Comparison of ENCODE assay signal across 11 mouse cellular contexts in genomic region chr17:12300127-12300675, GRCm38 (mm10). TPM values are rescaled to one million over a fixed set of nuclear protein-coding genes. Genes with fewer than 3 reads are reported as not detected.
DNase-seq lines count a peak whose midpoint lies in the region; ATAC-seq lines count a peak whose summit lies in the region.
"Had no signal": no experiment of that assay in that cellular context is flagged by ENCODE, and none has a peak within 500 bp of the region (broad histone marks: within the 10 kb centered on the region; RNA-seq: fewer than 3 reads in every experiment).

No protein-coding gene starts in this region.

- peaks cover 33% of the 10 kb centered on the region for H3K4me1 ChIP-seq in lung, embryonic 16.5 days (replicated peaks; ENCODE audit: control insufficient read depth, insufficient read depth, low read length)

- no peaks in the 10 kb centered on the region for H3K9me3 ChIP-seq in lung, embryonic 16.5 days (ENCODE audit: control insufficient read depth, low read length)
- H3K9me3 ChIP-seq: heart, embryonic 15.5 days; limb, embryonic 10.5 days had no signal

- no peak overlapping the region for H3K4me3 ChIP-seq in lung, embryonic 16.5 days (ENCODE audit: low read length)
- H3K4me3 ChIP-seq: heart, embryonic 15.5 days; limb, embryonic 10.5 days had no signal

- H3K27ac ChIP-seq in lung, embryonic 16.5 days (ENCODE audit: low read length), result peak overlapping the region; percentile 61
- H3K27ac ChIP-seq: heart, embryonic 15.5 days; limb, embryonic 10.5 days had no signal

- peak; percentile 44 for DNase-seq in cerebellum, adult 9-11 months
- DNase-seq in cerebellum, adult 8-10 months, result no peak
- DNase-seq in kidney, postnatal 14 days, result peak; percentile 48
- DNase-seq in kidney, postnatal 4 days, result no peak
- DNase-seq in adipocyte (ENCODE audit: low spot score), result peak; percentile 21
- no peak for DNase-seq in layer of hippocampus, adult 9-10 months (ENCODE audit: low spot score)
- no peak for DNase-seq in frontal cortex, postnatal 25 days (ENCODE audit: low spot score in 2 of 2)
- DNase-seq: gastrocnemius, postnatal 10 days had no signal

- 53% methylated on average over 14 of the region's 14 CpGs for WGBS in lung, embryonic 16.5 days

- H3K4me2 ChIP-seq in lung, embryonic 16.5 days (ENCODE audit: low read depth, low read length), result no peak overlapping the region
- H3K4me2 ChIP-seq: heart, embryonic 15.5 days had no signal

- H3K27me3 ChIP-seq in lung, embryonic 16.5 days (ENCODE audit: control insufficient read depth, insufficient read depth, low read depth, low read length), result no peaks in the 10 kb centered on the region
- H3K27me3 ChIP-seq: heart, embryonic 15.5 days had no signal

- no peaks in the 10 kb centered on the region for H3K36me3 ChIP-seq in lung, embryonic 16.5 days (ENCODE audit: control insufficient read depth, insufficient read depth, low read length)
- H3K36me3 ChIP-seq: heart, embryonic 15.5 days; limb, embryonic 10.5 days had no signal

- 0 out of 2 replicates have a peak overlapping the region, but pooled peaks have one; percentile 3 for H3K9ac ChIP-seq in lung, embryonic 16.5 days (ENCODE audit: low read length)
- H3K9ac ChIP-seq: heart, embryonic 15.5 days had no signal

- ATAC-seq in lung, embryonic 16.5 days (ENCODE audit: low read depth), result peak; percentile 65

RNA-seq across cellular contexts. Expression of gene Map3k4, which starts 18.4 kb away (rescaled TPM):
- 29.1 and 33.8 TPM in 2 replicates for polyA plus RNA-seq in lung, embryonic 16.5 days (2015; fragmentation: Nextera tagmentation; extraction: Ambion mirVana)

Comparison
In these comparisons a context has a peak if more than half of its experiments do, and no peak if none do; other contexts are left out.
1. DNase-seq: peak in cerebellum, adult 9-11 months (single experiment), kidney, postnatal 14 days (single experiment) and adipocyte (single experiment); none in cerebellum, adult 8-10 months (single experiment), kidney, postnatal 4 days (0 of 2), layer of hippocampus, adult 9-10 months (single experiment) and frontal cortex, postnatal 25 days (0 of 2).